Mouse (Mus musculus): ENCODE measurements around the gene Dclre1b. TPM values are rescaled to one million over a fixed set of nuclear protein-coding genes. Genes with fewer than 3 reads are reported as not detected.
"Not testable (repeated sequence)": the region's sequence is repeated elsewhere in the genome, so short reads cannot be mapped to it uniquely, and the experiment has no call there.

Gene Dclre1b
- polyA plus RNA-seq, 1 experiment from 2014 or later: 31.2 TPM

GRCm38 (mm10) chr3:103801631-103802531 is 7.4 kb downstream of the Dclre1b start:
- Histone ChIP-seq H3K36me3 (peaks cover 29% of the 10 kb centered on the region), H3K4me1 (peaks cover 17% of the 10 kb centered on the region), H3K9me3 (no peaks in the 10 kb centered on the region), H3K27ac (peak overlapping the region; percentile 80), H3K9ac (no peak overlapping the region; the same call in 1 of the 2 replicates), H3K4me3 (no peak overlapping the region), H3K4me2 (peak overlapping the region; percentile 9; the same call in 1 of the 2 replicates), H3K27me3 (no peaks in the 10 kb centered on the region)
- 34% methylated on average over 10 of the region's 10 CpGs for WGBS
- peak; percentile 92 for ATAC-seq (ENCODE audit: borderline replicate concordance, extremely low read depth, low FRiP score, low TSS enrichment)

GRCm38 (mm10) chr3:103799507-103799906 is 9.7 kb downstream of the Dclre1b start:
- Histone ChIP-seq H3K36me3 (peaks cover 15% of the 10 kb centered on the region), H3K4me1 (peaks cover 17% of the 10 kb centered on the region), H3K9me3 (no peaks in the 10 kb centered on the region), H3K4me2 (no peak overlapping the region), H3K4me3 (no peak overlapping the region), H3K9ac (no peak overlapping the region), H3K27ac (no peak overlapping the region), H3K27me3 (no peaks in the 10 kb centered on the region)
- ATAC-seq (ENCODE audit: borderline replicate concordance, extremely low read depth, low FRiP score, low TSS enrichment): no peak; the same call in 1 of the 2 replicates
- WGBS: 62% methylated on average over 2 of the region's 2 CpGs

- ATAC-seq (ENCODE audit: borderline replicate concordance, extremely low read depth, low FRiP score, low TSS enrichment): no peak
- H3K27me3 ChIP-seq: no peaks in the 10 kb centered on the region
- no peak overlapping the region for H3K27ac ChIP-seq
- H3K4me1 ChIP-seq: peaks cover 6% of the 10 kb centered on the region
- H3K4me2 ChIP-seq: no peak overlapping the region
- no peaks in the 10 kb centered on the region for H3K9me3 ChIP-seq
- no peaks in the 10 kb centered on the region for H3K36me3 ChIP-seq
- H3K4me3 ChIP-seq: no peak overlapping the region
- no peak overlapping the region for H3K9ac ChIP-seq
- WGBS: 48% methylated on average over 2 of the region's 2 CpGs
Measured at GRCm38 (mm10) chr3:103796389-103796788, 12.9 kb downstream of the Dclre1b start.

- WGBS: 67% methylated on average over 1 of the region's 1 CpGs
- Histone ChIP-seq H3K4me3 (no peak overlapping the region), H3K9me3 (no peaks in the 10 kb centered on the region), H3K4me1 (peaks cover 21% of the 10 kb centered on the region), H3K27me3 (no peaks in the 10 kb centered on the region), H3K4me2 (no peak overlapping the region), H3K36me3 (no peaks in the 10 kb centered on the region), H3K27ac (no peak overlapping the region), H3K9ac (no peak overlapping the region)
- no peak for ATAC-seq (ENCODE audit: borderline replicate concordance, extremely low read depth, low FRiP score, low TSS enrichment)
Measured at GRCm38 (mm10) chr3:103792566-103792965, 16.7 kb downstream of the Dclre1b start.

GRCm38 (mm10) chr3:103792111-103792406 is 17.2 kb downstream of the Dclre1b start:
- H3K36me3 ChIP-seq; H3K27me3 ChIP-seq; H3K9ac ChIP-seq; H3K27ac ChIP-seq; ATAC-seq (ENCODE audit: borderline replicate concordance, extremely low read depth, low FRiP score, low TSS enrichment); H3K9me3 ChIP-seq; H3K4me3 ChIP-seq: not testable (repeated sequence)
- peaks cover 24% of the 10 kb centered on the region for H3K4me1 ChIP-seq
- WGBS: 73% methylated on average over 5 of the region's 5 CpGs
- peak overlapping the region; percentile 75; the same call in 1 of the 2 replicates for H3K4me2 ChIP-seq

- peak within 1 kb of the TSS; percentile 92 for H3K27ac ChIP-seq
- WGBS: 10% methylated on average over 48 of the region's 49 CpGs
- H3K9ac ChIP-seq: peak within 1 kb of the TSS; percentile 91
- H3K4me3 ChIP-seq: peak within 1 kb of the TSS; percentile 99
- peak; percentile 95 for ATAC-seq (ENCODE audit: borderline replicate concordance, extremely low read depth, low FRiP score, low TSS enrichment)
- H3K9me3 ChIP-seq: no peaks in the 10 kb centered on the region
- H3K36me3 ChIP-seq: no peaks in the 10 kb centered on the region
- peaks cover 26% of the 10 kb centered on the region for H3K4me1 ChIP-seq
- peak within 1 kb of the TSS; percentile 75 for H3K4me2 ChIP-seq
- no peaks in the 10 kb centered on the region for H3K27me3 ChIP-seq
Measured at GRCm38 (mm10) chr3:103791230-103792110, 17.8 kb downstream of the Dclre1b start, which contains the start of gene Hipk1. Gene Hipk1, minus strand, starts transcription at chr3:103791563.

- ATAC-seq (ENCODE audit: borderline replicate concordance, extremely low read depth, low FRiP score, low TSS enrichment): peak; percentile 79
- Histone ChIP-seq H3K9ac (peak overlapping the region; percentile 91), H3K4me2 (peak overlapping the region; percentile 75), H3K27me3 (no peaks in the 10 kb centered on the region), H3K4me1 (peaks cover 26% of the 10 kb centered on the region), H3K27ac (peak overlapping the region; percentile 92), H3K9me3 (no peaks in the 10 kb centered on the region), H3K36me3 (no peaks in the 10 kb centered on the region), H3K4me3 (peak overlapping the region; percentile 99)
- under 1% methylated on average over 45 of the region's 61 CpGs for WGBS
Measured at GRCm38 (mm10) chr3:103790346-103791145, 18.7 kb downstream of the Dclre1b start.

GRCm38 (mm10) chr3:103789891-103790345 is 19.3 kb downstream of the Dclre1b start:
- 1% methylated on average over 14 of the region's 14 CpGs for WGBS
- Histone ChIP-seq H3K4me1 (peaks cover 27% of the 10 kb centered on the region), H3K9me3 (no peaks in the 10 kb centered on the region), H3K27me3 (no peaks in the 10 kb centered on the region), H3K4me3 (peak overlapping the region; percentile 99), H3K36me3 (no peaks in the 10 kb centered on the region), H3K4me2 (peak overlapping the region; percentile 75), H3K27ac (peak overlapping the region; percentile 92), H3K9ac (peak overlapping the region; percentile 91)
- no peak for ATAC-seq (ENCODE audit: borderline replicate concordance, extremely low read depth, low FRiP score, low TSS enrichment)

GRCm38 (mm10) chr3:103789096-103789495 is 20.1 kb downstream of the Dclre1b start:
- Histone ChIP-seq H3K4me2 (peak overlapping the region; percentile 75), H3K4me3 (peak overlapping the region; percentile 99), H3K4me1 (peaks cover 30% of the 10 kb centered on the region), H3K27me3 (no peaks in the 10 kb centered on the region), H3K36me3 (no peaks in the 10 kb centered on the region), H3K9me3 (no peaks in the 10 kb centered on the region), H3K27ac (0 out of 2 replicates have a peak overlapping the region, but pooled peaks have one; percentile 92), H3K9ac (no peak overlapping the region)
- 65% methylated on average over 7 of the region's 7 CpGs for WGBS
- ATAC-seq (ENCODE audit: borderline replicate concordance, extremely low read depth, low FRiP score, low TSS enrichment): no peak

- H3K36me3 ChIP-seq: no peaks in the 10 kb centered on the region
- H3K4me2 ChIP-seq: 0 out of 2 replicates have a peak overlapping the region, but pooled peaks have one; percentile 8
- H3K4me3 ChIP-seq: no peak overlapping the region
- H3K27ac ChIP-seq: no peak overlapping the region
- no peak overlapping the region for H3K9ac ChIP-seq
- peaks cover 34% of the 10 kb centered on the region for H3K4me1 ChIP-seq
- 65% methylated on average over 7 of the region's 7 CpGs for WGBS
- H3K27me3 ChIP-seq: no peaks in the 10 kb centered on the region
- no peaks in the 10 kb centered on the region for H3K9me3 ChIP-seq
- no peak for ATAC-seq (ENCODE audit: borderline replicate concordance, extremely low read depth, low FRiP score, low TSS enrichment)
Measured at GRCm38 (mm10) chr3:103787225-103787624, 22.0 kb downstream of the Dclre1b start.
